Mouse (Mus musculus) embryonic facial prominence, embryonic 10.5 days (tissue): ENCODE data around the gene Cnga3. TPM values are rescaled to one million over a fixed set of nuclear protein-coding genes. Genes with fewer than 3 reads are reported as not detected.

Experiments
- DNase-seq: peaks from one replicate; pipeline ENCODE4 v3.0.0-alpha.2; 2017; ENCODE audit warnings: low spot score
- H3K27ac ChIP-seq: fragments of 300-500 bp; sonication (generic); replicated peaks from 2 replicates; pipeline ENCODE4 v1.5.1; 2016; ENCODE audit warnings: mild to moderate bottlenecking
- H3K27me3 ChIP-seq: fragments of 300-500 bp; sonication (generic); replicated peaks from 2 replicates; pipeline ENCODE4 v1.6.1; 2016; ENCODE audit warnings: low read depth, mild to moderate bottlenecking; ENCODE audit not compliant: poor library complexity, severe bottlenecking
- H3K36me3 ChIP-seq: fragments of 300-500 bp; sonication (generic); replicated peaks from 2 replicates; pipeline ENCODE4 v1.6.1; 2016; ENCODE audit warnings: mild to moderate bottlenecking, moderate library complexity
- H3K4me1 ChIP-seq: fragments of 300-500 bp; sonication (generic); 2 replicates; pipeline ENCODE4 v1.6.1; 2016
- H3K4me3 ChIP-seq: fragments of 300-500 bp; sonication (generic); 2 replicates; pipeline ENCODE4 v1.5.1; 2016; ENCODE audit warnings: mild to moderate bottlenecking, moderate library complexity
- H3K9me3 ChIP-seq: fragments of 300-500 bp; sonication (generic); 2 replicates; pipeline ENCODE4 v1.6.1; 2016; ENCODE audit warnings: mild to moderate bottlenecking
- WGBS: fragments of 180-500 bp; shearing (Covaris S2); methylation state at CpG from one replicate; pipeline ENCODE4 v1.1.7; 2016; 5-methylcytosine and 5-hydroxymethylcytosine counted together
- polyA plus RNA-seq: library from polyadenylated mRNA; unstranded; fragments of >200 nt; fragmentation: Nextera tagmentation; extraction: Ambion mirVana; gene quantifications from 2 replicates; pipeline ENCODE4 v1.2.1, GENCODE M21; 2016

Cnga3 gene
- polyA plus RNA-seq, 1 experiment from 2014 or later: not detected

DNA sequence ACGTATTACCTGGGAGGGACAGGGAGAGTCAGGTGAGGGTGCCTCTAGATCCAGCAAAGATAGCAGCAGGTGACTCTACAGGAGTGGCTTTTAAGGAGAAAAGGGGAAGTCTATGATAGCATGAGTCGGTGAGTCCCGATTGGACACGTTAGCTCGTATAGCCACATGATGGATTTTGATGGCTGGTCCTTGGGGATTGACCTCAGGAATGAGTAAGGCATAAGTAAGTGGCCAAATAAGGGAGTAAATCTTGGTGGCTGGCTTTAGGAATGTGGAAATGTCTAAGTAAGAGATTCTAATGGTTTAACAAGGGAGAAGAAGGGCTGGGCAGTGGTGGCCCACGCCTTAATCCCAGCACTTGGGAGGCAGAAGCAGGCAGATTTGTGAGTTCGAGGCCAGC lies 74.7 kb downstream of the Cnga3 start:
- no peak overlapping the region for H3K4me3 ChIP-seq
- no peak for DNase-seq
- 87% methylated on average over 7 of the region's 7 CpGs for WGBS

DNA sequence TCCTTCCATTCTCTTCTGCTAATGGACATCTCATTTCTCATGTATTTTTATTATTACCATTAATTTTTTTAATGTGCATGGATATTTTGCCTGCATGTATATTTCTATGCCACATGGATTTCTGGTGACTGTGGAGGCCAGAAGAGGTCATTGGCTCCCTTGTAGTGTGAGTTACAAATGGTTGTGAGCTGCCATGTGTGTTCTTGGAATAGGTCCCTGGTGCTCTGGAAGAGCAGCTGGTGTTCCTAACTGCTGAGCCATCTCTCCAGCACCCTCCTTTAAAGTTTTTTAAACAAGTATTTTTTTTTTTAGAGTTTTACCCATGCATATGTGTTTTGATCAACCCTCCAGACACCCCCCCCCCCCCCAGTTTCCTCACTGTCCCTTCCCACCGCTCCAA lies 82.2 kb downstream of the Cnga3 start:
- H3K27me3 ChIP-seq: peaks cover 9% of the 10 kb centered on the region
- no peak overlapping the region for H3K4me3 ChIP-seq
- no peak overlapping the region for H3K27ac ChIP-seq
- peaks cover 11% of the 10 kb centered on the region for H3K4me1 ChIP-seq
- H3K9me3 ChIP-seq: no peaks in the 10 kb centered on the region
- 64% methylated on average over 1 of the region's 1 CpGs for WGBS
- DNase-seq: no peak
- H3K36me3 ChIP-seq: no peaks in the 10 kb centered on the region

More for the DNA sequence above, 74.7 kb downstream of the Cnga3 start:
- Histone ChIP-seq H3K36me3 (no peaks in the 10 kb centered on the region), H3K27ac (no peak overlapping the region), H3K9me3 (0 out of 2 replicates have a peak, but pooled peaks cover 2% of the 10 kb centered on the region), H3K4me1 (no peaks in the 10 kb centered on the region), H3K27me3 (no peaks in the 10 kb centered on the region)

DNA sequence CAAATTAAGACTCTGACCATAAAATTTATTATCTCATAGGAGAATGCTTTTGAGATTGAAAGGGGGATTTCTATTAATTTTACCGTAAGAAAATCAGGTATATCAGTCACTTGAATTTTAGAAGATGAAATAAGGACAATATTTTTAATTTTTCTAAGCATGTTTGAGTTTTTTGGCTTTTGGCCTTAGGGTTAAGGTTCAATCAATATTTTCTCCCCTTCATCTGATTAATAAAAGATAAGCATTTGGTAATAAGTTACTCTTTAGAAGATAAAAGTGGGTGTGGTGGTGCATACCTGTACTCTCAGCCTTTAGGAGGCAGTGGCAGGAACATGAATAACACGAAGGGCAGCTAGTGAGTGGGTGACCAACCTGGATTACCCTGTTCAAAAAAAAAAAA lies 84.7 kb downstream of the Cnga3 start:
- DNase-seq: no peak
- Histone ChIP-seq H3K27me3 (peaks cover 9% of the 10 kb centered on the region), H3K4me1 (peaks cover 11% of the 10 kb centered on the region), H3K9me3 (no peaks in the 10 kb centered on the region), H3K4me3 (no peak overlapping the region), H3K27ac (no peak overlapping the region), H3K36me3 (no peaks in the 10 kb centered on the region)
- 84% methylated on average over 2 of the region's 2 CpGs for WGBS

DNA sequence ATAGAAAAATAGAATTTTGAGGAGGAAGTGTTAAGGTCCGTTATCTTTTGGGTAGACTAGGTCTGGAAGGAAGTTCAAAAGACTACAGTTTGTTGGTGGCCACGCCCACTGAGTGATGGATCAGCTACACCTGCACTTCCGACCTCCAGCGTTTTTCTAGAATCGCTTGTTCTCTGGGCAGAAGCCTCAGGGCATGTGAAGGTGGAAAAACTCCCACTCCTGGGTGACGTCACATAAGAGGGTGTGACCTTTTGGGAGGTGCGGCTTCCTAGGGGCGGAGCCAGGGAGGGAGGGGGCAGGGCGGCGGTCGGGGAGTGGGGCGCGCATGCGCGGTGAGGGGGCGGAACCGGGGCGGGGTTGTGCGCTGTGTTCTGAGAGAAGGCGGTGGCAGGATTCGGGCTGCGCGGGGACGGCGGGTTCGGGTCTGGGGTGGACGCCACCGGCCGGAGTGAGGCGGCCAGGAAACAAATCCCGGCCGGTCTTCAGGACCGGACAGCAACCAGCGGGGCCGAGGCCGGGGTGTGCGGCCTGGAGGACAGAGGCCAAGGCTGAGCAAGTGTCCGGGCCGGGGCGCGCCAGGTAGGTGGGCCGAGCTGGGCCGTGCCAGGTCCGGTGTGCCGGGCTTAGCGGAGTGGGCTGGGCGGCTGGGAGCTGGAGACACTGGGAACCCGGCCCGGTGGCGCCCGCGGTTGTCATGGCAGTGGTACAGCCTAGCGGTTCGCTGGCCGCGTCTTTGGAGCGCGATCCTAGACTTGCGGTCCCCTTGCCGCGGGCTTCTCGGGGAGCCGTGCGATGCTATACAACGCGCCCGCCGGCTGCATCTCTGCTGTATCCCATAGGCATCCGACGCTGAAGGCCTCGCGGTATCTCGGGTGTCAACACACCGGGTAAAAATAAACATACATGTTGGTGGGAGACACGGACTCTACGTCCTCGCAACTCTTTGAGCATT lies 85.6 kb downstream of the Cnga3 start, which contains the start of gene Inpp4a:
Gene Inpp4a (plus strand): TSS at position 326 of the 952 bp plus-strand sequence.
- Histone ChIP-seq H3K4me1 (peaks cover 11% of the 10 kb centered on the region), H3K27ac (peak within 1 kb of the TSS; percentile 79), H3K36me3 (no peaks in the 10 kb centered on the region), H3K9me3 (no peaks in the 10 kb centered on the region), H3K4me3 (peak within 1 kb of the TSS; percentile 94), H3K27me3 (peaks cover 9% of the 10 kb centered on the region)
- peak; percentile 97 for DNase-seq
- 1% methylated on average over 77 of the region's 77 CpGs for WGBS

DNA sequence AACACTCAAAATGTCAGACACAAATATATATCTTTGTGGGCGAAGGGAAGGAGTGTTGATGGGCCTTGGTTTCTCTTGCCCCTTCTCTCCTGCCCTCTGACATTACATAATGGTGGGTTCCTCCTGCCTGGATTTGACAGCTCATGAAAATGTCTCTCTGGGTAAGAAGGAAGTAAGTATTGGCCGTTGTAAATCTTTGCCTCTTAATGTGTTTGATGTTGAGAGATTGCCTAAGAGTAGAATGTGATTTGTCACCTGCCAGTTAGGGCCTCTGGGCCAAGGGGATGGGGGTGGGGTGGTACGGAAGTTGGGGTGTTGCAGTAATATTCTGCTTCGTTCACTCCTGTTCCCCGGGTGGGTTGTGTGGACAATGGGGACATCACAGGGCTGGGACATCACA lies 86.4 kb downstream of the Cnga3 start:
- H3K4me1 ChIP-seq: peaks cover 11% of the 10 kb centered on the region
- peak overlapping the region; percentile 94 for H3K4me3 ChIP-seq
- no peaks in the 10 kb centered on the region for H3K36me3 ChIP-seq
- H3K9me3 ChIP-seq: no peaks in the 10 kb centered on the region
- 78% methylated on average over 5 of the region's 5 CpGs for WGBS
- H3K27me3 ChIP-seq: peaks cover 9% of the 10 kb centered on the region
- H3K27ac ChIP-seq: no peak overlapping the region
- no peak for DNase-seq

DNA sequence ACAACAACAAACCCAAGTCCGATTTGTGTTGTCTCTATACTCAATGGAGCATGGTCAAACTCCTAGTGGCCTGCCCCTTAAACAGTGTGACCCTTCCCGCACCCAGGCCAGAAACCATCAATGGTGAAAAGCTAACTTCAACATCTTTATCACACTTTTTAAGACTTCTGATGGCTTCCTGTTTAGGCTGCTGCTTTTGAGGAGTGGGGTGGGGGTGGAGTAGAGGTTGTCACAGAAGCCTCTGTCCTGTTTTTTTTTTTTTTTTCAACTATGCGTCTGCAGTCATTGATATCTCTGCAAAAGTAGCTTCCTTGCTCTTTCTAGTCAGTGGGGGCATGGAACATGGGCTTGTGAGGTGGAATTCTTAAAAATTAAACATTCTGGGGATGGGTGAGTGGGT lies 88.6 kb downstream of the Cnga3 start:
- Histone ChIP-seq H3K36me3 (no peaks in the 10 kb centered on the region), H3K4me1 (peaks cover 11% of the 10 kb centered on the region)
- WGBS: 72% methylated on average over 3 of the region's 3 CpGs

DNA sequence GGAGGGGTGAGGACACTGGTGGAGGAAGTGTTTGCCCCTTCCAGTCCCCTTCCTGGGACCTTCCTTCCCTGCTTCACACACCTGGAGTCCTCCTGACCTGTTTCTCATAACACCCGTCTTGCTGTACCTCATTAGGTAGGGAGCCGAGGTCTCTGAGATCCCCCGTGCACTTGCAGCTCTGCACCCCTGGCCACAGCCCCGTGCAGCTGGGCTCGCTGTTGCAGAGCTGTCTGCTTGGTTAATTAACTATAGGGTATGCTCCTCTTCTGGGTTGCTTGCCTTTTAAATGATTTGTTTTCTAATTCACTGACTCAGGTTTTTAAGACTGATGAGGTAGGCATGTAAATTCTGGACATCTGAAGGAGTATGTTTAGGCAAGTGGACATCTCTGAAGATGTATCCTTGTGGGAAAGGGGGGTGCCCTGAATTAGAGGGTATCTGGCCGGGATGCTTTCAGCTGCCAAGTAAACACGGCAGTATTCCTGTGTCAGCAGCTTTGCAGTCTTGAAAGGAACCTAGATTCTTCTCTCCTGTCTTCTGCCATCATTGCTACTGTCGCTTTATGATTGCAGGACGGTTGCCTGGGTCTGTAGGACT lies 91.6 kb downstream of the Cnga3 start:
- H3K36me3 ChIP-seq: no peaks in the 10 kb centered on the region
- peaks cover 6% of the 10 kb centered on the region for H3K27me3 ChIP-seq
- no peak overlapping the region for H3K27ac ChIP-seq
- H3K4me1 ChIP-seq: peaks cover 6% of the 10 kb centered on the region
- no peak for DNase-seq
- 82% methylated on average over 9 of the region's 9 CpGs for WGBS
- H3K4me3 ChIP-seq: no peak overlapping the region
- no peaks in the 10 kb centered on the region for H3K9me3 ChIP-seq

More for the DNA sequence above, 88.6 kb downstream of the Cnga3 start:
- no peaks in the 10 kb centered on the region for H3K9me3 ChIP-seq
- DNase-seq: no peak
- no peak overlapping the region for H3K4me3 ChIP-seq
- H3K27ac ChIP-seq: no peak overlapping the region
- peaks cover 9% of the 10 kb centered on the region for H3K27me3 ChIP-seq

DNA sequence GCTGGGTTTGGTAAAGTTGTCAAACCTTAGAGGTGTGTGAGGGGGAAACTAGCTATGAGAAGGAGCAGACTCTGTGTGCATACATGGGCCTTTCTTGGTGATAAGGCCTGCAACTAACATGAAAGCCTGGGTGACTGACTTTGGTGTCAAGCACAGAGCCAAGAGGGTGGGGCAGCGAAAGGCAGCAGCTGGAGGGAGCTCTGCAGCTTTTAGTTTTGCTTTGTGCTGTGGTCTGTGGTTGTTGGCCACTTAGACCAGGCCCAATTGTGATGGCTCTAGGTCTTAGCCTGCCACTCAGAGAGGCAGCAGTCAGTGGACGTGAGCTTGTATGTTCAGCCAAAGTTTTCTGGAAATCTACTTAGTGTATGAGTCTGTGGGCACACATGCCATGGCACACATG lies 93.4 kb downstream of the Cnga3 start:
- DNase-seq: no peak
- H3K4me1 ChIP-seq: peaks cover 3% of the 10 kb centered on the region; the same call in 1 of the 2 replicates
- no peak overlapping the region for H3K4me3 ChIP-seq
- WGBS: 98% methylated on average over 2 of the region's 2 CpGs
- H3K27me3 ChIP-seq: no peaks in the 10 kb centered on the region
- H3K36me3 ChIP-seq: no peaks in the 10 kb centered on the region
- H3K27ac ChIP-seq: no peak overlapping the region
- H3K9me3 ChIP-seq: no peaks in the 10 kb centered on the region

DNA sequence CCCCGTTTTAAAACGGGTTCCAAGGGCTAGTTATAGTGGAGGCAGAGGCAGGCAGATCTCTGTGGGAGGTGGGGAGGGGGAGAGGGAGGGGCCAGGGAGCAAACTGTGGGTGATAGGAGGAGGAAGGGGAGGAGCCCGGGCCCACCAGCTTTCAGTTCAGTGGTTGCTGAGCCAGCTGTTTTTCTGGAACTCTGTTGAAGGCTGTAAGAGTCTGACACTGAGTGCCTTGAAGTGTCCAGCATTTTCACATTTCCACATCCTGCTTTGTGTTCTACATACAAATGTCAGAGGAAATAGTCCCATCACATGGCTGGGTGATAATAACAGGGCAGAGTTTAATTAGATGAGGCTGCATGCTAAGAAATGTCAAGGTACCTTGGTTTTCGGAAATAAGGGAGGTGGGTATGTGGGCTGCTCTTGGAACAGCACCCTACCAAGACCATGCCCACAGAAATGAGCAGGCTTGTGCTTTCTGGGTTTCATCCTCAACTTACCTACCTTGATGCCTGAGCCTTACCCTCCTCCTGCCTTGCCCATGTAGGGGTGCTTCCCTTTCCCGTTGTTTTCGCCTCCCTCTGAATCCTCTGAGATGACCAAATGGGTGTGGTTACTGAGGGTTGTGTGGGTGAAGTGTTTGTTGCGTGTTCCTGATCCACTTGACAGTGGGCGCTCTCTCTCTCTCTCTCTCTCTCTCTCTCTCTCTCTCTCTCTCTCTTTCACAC lies 93.9 kb downstream of the Cnga3 start:
- H3K27ac ChIP-seq: no peak overlapping the region
- no peaks in the 10 kb centered on the region for H3K36me3 ChIP-seq
- no peaks in the 10 kb centered on the region for H3K9me3 ChIP-seq
- 84% methylated on average over 8 of the region's 8 CpGs for WGBS
- no peak overlapping the region for H3K4me3 ChIP-seq
- DNase-seq: no peak
- H3K27me3 ChIP-seq: no peaks in the 10 kb centered on the region
- H3K4me1 ChIP-seq: peaks cover 3% of the 10 kb centered on the region; the same call in 1 of the 2 replicates

DNA sequence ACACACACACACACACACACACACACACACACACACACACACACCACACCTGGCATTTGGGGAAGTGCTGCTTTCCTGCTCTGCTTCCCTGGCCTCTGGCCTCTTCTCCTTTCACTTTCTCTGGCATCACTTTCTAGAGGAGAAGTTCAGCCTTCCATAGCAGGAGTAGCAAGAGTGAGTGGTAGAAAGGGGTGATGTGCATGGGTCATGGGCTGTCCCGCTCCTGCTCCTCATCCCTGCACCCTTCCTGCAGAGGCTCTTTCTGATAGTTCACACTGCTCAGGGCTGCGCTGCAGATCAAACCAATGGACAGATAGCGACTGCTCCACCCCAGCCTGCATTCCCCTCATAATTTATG lies 94.5 kb downstream of the Cnga3 start:
- DNase-seq: no peak
- peaks cover 3% of the 10 kb centered on the region; the same call in 1 of the 2 replicates for H3K4me1 ChIP-seq
- no peak overlapping the region for H3K4me3 ChIP-seq
- H3K27me3 ChIP-seq: no peaks in the 10 kb centered on the region
- H3K36me3 ChIP-seq: no peaks in the 10 kb centered on the region
- no peaks in the 10 kb centered on the region for H3K9me3 ChIP-seq
- no peak overlapping the region for H3K27ac ChIP-seq
- 82% methylated on average over 3 of the region's 3 CpGs for WGBS

DNA sequence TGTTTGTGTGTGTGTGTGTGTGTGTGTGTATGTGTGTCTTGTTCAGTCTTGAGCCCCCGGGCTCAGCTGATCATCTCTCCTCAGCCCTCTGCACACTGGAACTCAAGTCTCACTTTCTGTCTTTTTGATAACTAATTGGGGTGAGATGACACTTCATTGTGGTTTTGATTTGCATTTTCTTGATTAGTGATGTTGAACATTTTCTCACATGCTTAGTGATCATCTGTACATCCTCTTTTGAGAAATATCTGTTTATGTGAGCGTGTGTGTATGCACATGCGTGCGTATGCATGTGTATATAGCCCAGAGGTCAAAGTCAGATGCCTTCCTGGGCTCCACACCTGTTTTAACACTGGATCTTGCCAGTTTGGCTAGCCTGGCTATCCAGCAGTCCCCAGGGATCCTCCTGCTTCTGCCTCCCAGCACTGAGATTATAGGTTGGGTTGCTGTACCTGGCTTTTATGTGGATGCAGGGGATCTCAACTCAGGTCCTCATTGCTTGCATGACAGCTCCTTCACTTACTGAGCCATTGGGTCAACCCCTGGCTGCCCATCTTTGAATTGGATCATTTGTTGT lies 95.8 kb downstream of the Cnga3 start:
- 96% methylated on average over 4 of the region's 4 CpGs for WGBS
- Histone ChIP-seq H3K4me3 (no peak overlapping the region), H3K9me3 (no peaks in the 10 kb centered on the region), H3K27ac (no peak overlapping the region), H3K4me1 (peaks cover 16% of the 10 kb centered on the region), H3K27me3 (no peaks in the 10 kb centered on the region), H3K36me3 (no peaks in the 10 kb centered on the region)
- no peak for DNase-seq
